Mouse (Mus musculus): Measurements from ENCODE around the gene Tnfrsf18. TPM values are rescaled to one million over a fixed set of nuclear protein-coding genes. Genes with fewer than 3 reads are reported as not detected.
A peak's percentile ranks its signal among the peaks of the same experiment; 100 is the strongest.

Gene Tnfrsf18
- polyA plus RNA-seq, 1 experiment from 2014 or later, result 0.72 TPM

GRCm38 (mm10) chr4:156044754-156045153 is 18.8 kb downstream of the Tnfrsf18 start:
- no peak overlapping the region for H3K27ac ChIP-seq
- H3K27me3 ChIP-seq (ENCODE audit: poor library complexity, severe bottlenecking), result no peaks in the 10 kb centered on the region
- H3K36me3 ChIP-seq (replicated peaks), result no peaks in the 10 kb centered on the region
- DNase-seq (ENCODE audit: extremely low spot score, low spot score), result no peak
- peaks cover 5% of the 10 kb centered on the region; the same call in 1 of the 2 replicates for H3K4me1 ChIP-seq
- no peak overlapping the region for H3K4me3 ChIP-seq
- H3K9me3 ChIP-seq, result no peaks in the 10 kb centered on the region
- WGBS, result 81% methylated on average over 5 of the region's 5 CpGs

- H3K36me3 ChIP-seq (replicated peaks), result no peaks in the 10 kb centered on the region
- H3K27me3 ChIP-seq (ENCODE audit: poor library complexity, severe bottlenecking), result no peaks in the 10 kb centered on the region
- peaks cover 3% of the 10 kb centered on the region; the same call in 1 of the 2 replicates for H3K4me1 ChIP-seq
- WGBS, result 81% methylated on average over 3 of the region's 3 CpGs
- no peak overlapping the region for H3K4me3 ChIP-seq
- no peaks in the 10 kb centered on the region for H3K9me3 ChIP-seq
- DNase-seq (ENCODE audit: extremely low spot score, low spot score), result no peak
- no peak overlapping the region for H3K27ac ChIP-seq
These were observed 23.8 kb downstream of the Tnfrsf18 start for GRCm38 (mm10) chr4:156049779-156050178.

- Histone ChIP-seq H3K4me3 (no peak overlapping the region), H3K27ac (no peak overlapping the region), H3K4me1 (peaks cover 3% of the 10 kb centered on the region; the same call in 1 of the 2 replicates), H3K9me3 (no peaks in the 10 kb centered on the region), H3K36me3 (replicated peaks) (no peaks in the 10 kb centered on the region), H3K27me3 (ENCODE audit: poor library complexity, severe bottlenecking) (no peaks in the 10 kb centered on the region)
- 77% methylated on average over 6 of the region's 6 CpGs for WGBS
- no peak for DNase-seq (ENCODE audit: extremely low spot score, low spot score)
These were observed 24.5 kb downstream of the Tnfrsf18 start for GRCm38 (mm10) chr4:156050391-156050980.

- H3K9me3 ChIP-seq, result no peaks in the 10 kb centered on the region
- 88% methylated on average over 4 of the region's 4 CpGs for WGBS
- H3K27me3 ChIP-seq (ENCODE audit: poor library complexity, severe bottlenecking), result no peaks in the 10 kb centered on the region
- DNase-seq (ENCODE audit: extremely low spot score, low spot score), result no peak
- H3K27ac ChIP-seq, result no peak overlapping the region
- peaks cover 7% of the 10 kb centered on the region; the same call in 1 of the 2 replicates for H3K4me1 ChIP-seq
- no peak overlapping the region for H3K4me3 ChIP-seq
- no peaks in the 10 kb centered on the region for H3K36me3 ChIP-seq (replicated peaks)
These were observed 27.1 kb downstream of the Tnfrsf18 start for GRCm38 (mm10) chr4:156053113-156053512.

GRCm38 (mm10) chr4:156054130-156054529 is 28.2 kb downstream of the Tnfrsf18 start:
- H3K4me1 ChIP-seq, result peaks cover 7% of the 10 kb centered on the region; the same call in 1 of the 2 replicates
- no peaks in the 10 kb centered on the region for H3K36me3 ChIP-seq (replicated peaks)
- no peak for DNase-seq (ENCODE audit: extremely low spot score, low spot score)
- H3K27ac ChIP-seq, result no peak overlapping the region
- H3K9me3 ChIP-seq, result no peaks in the 10 kb centered on the region
- no peak overlapping the region for H3K4me3 ChIP-seq
- H3K27me3 ChIP-seq (ENCODE audit: poor library complexity, severe bottlenecking), result no peaks in the 10 kb centered on the region
- 90% methylated on average over 4 of the region's 4 CpGs for WGBS

- Histone ChIP-seq H3K4me3 (no peak overlapping the region), H3K27ac (no peak overlapping the region), H3K9me3 (no peaks in the 10 kb centered on the region), H3K27me3 (ENCODE audit: poor library complexity, severe bottlenecking) (no peaks in the 10 kb centered on the region), H3K4me1 (peaks cover 7% of the 10 kb centered on the region; the same call in 1 of the 2 replicates), H3K36me3 (replicated peaks) (no peaks in the 10 kb centered on the region)
- WGBS, result 94% methylated on average over 6 of the region's 6 CpGs
- no peak for DNase-seq (ENCODE audit: extremely low spot score, low spot score)
These were observed 28.6 kb downstream of the Tnfrsf18 start for GRCm38 (mm10) chr4:156054606-156055005.

GRCm38 (mm10) chr4:156055173-156055572 is 29.2 kb downstream of the Tnfrsf18 start:
- 90% methylated on average over 5 of the region's 5 CpGs for WGBS

GRCm38 (mm10) chr4:156057702-156058101 is 31.7 kb downstream of the Tnfrsf18 start:
- Histone ChIP-seq H3K27ac (no peak overlapping the region), H3K4me3 (0 out of 2 replicates have a peak overlapping the region, but pooled peaks have one; percentile 1), H3K4me1 (peaks cover 11% of the 10 kb centered on the region), H3K36me3 (replicated peaks) (no peaks in the 10 kb centered on the region), H3K27me3 (ENCODE audit: poor library complexity, severe bottlenecking) (no peaks in the 10 kb centered on the region), H3K9me3 (no peaks in the 10 kb centered on the region)
- no peak for DNase-seq (ENCODE audit: extremely low spot score, low spot score)
- WGBS, result 65% methylated on average over 10 of the region's 10 CpGs

More at GRCm38 (mm10) chr4:156055173-156055572, 29.2 kb downstream of the Tnfrsf18 start:
- peaks cover 13% of the 10 kb centered on the region for H3K4me1 ChIP-seq
- no peaks in the 10 kb centered on the region for H3K9me3 ChIP-seq
- H3K27ac ChIP-seq, result no peak overlapping the region
- H3K4me3 ChIP-seq, result no peak overlapping the region
- H3K36me3 ChIP-seq (replicated peaks), result no peaks in the 10 kb centered on the region
- DNase-seq (ENCODE audit: extremely low spot score, low spot score), result no peak
- no peaks in the 10 kb centered on the region for H3K27me3 ChIP-seq (ENCODE audit: poor library complexity, severe bottlenecking)

GRCm38 (mm10) chr4:156058826-156059225 is 32.9 kb downstream of the Tnfrsf18 start:
- Histone ChIP-seq H3K27ac (peak overlapping the region; percentile 63), H3K4me3 (peak overlapping the region; percentile 23; the same call in 1 of the 2 replicates), H3K27me3 (ENCODE audit: poor library complexity, severe bottlenecking) (no peaks in the 10 kb centered on the region), H3K9me3 (no peaks in the 10 kb centered on the region), H3K36me3 (replicated peaks) (no peaks in the 10 kb centered on the region), H3K4me1 (peaks cover 16% of the 10 kb centered on the region)
- 79% methylated on average over 9 of the region's 9 CpGs for WGBS
- no peak for DNase-seq (ENCODE audit: extremely low spot score, low spot score)

- no peaks in the 10 kb centered on the region for H3K36me3 ChIP-seq (replicated peaks)
- DNase-seq (ENCODE audit: extremely low spot score, low spot score), result no peak
- no peaks in the 10 kb centered on the region for H3K27me3 ChIP-seq (ENCODE audit: poor library complexity, severe bottlenecking)
- H3K4me1 ChIP-seq, result peaks cover 20% of the 10 kb centered on the region
- peak within 1 kb of the TSS; percentile 63 for H3K27ac ChIP-seq
- no peaks in the 10 kb centered on the region for H3K9me3 ChIP-seq
- peak within 1 kb of the TSS; percentile 23; the same call in 1 of the 2 replicates for H3K4me3 ChIP-seq
- 53% methylated on average over 5 of the region's 5 CpGs for WGBS
These were observed 33.3 kb downstream of the Tnfrsf18 start, which contains the start of gene Ttll10 for GRCm38 (mm10) chr4:156059261-156059660. Ttll10 (minus strand) TSS chr4:156059414.

GRCm38 (mm10) chr4:156059713-156060112 is 33.7 kb downstream of the Tnfrsf18 start:
- peak overlapping the region; percentile 63; the same call in 1 of the 2 replicates for H3K27ac ChIP-seq
- DNase-seq (ENCODE audit: extremely low spot score, low spot score), result no peak
- peaks cover 23% of the 10 kb centered on the region for H3K4me1 ChIP-seq
- H3K9me3 ChIP-seq, result no peaks in the 10 kb centered on the region
- H3K27me3 ChIP-seq (ENCODE audit: poor library complexity, severe bottlenecking), result no peaks in the 10 kb centered on the region
- WGBS, result 30% methylated on average over 10 of the region's 10 CpGs
- peak overlapping the region; percentile 23; the same call in 1 of the 2 replicates for H3K4me3 ChIP-seq
- no peaks in the 10 kb centered on the region for H3K36me3 ChIP-seq (replicated peaks)

GRCm38 (mm10) chr4:156063861-156064509 is 38.0 kb downstream of the Tnfrsf18 start:
- Histone ChIP-seq H3K4me3 (no peak overlapping the region; the same call in 1 of the 2 replicates), H3K27me3 (ENCODE audit: poor library complexity, severe bottlenecking) (no peaks in the 10 kb centered on the region), H3K9me3 (no peaks in the 10 kb centered on the region), H3K4me1 (peaks cover 19% of the 10 kb centered on the region), H3K36me3 (replicated peaks) (no peaks in the 10 kb centered on the region), H3K27ac (peak overlapping the region; percentile 79)
- 1% methylated on average over 4 of the region's 4 CpGs for WGBS
- DNase-seq (ENCODE audit: extremely low spot score, low spot score), result no peak

- no peaks in the 10 kb centered on the region for H3K9me3 ChIP-seq
- no peaks in the 10 kb centered on the region for H3K36me3 ChIP-seq (replicated peaks)
- peaks cover 23% of the 10 kb centered on the region for H3K4me1 ChIP-seq
- H3K4me3 ChIP-seq, result no peak overlapping the region
- H3K27me3 ChIP-seq (ENCODE audit: poor library complexity, severe bottlenecking), result no peaks in the 10 kb centered on the region
- H3K27ac ChIP-seq, result peak overlapping the region; percentile 79
- DNase-seq (ENCODE audit: extremely low spot score, low spot score), result no peak
- WGBS, result 89% methylated on average over 9 of the region's 9 CpGs
These were observed 38.5 kb downstream of the Tnfrsf18 start for GRCm38 (mm10) chr4:156064510-156064897.
